Mouse (Mus musculus): ENCODE results near the gene Pde6g.

- TF ChIP-seq ZC3H11A (IDR thresholded peaks at IDR 0.05; ENCODE audit: borderline replicate concordance, low read depth, low read length) = no peak
- TF ChIP-seq HCFC1 (IDR thresholded peaks at IDR 0.05; ENCODE audit: borderline replicate concordance, insufficient read depth, low read length) = no peak
- no peak for TF ChIP-seq ZNF384 (IDR thresholded peaks at IDR 0.05; ENCODE audit: low read depth, low read length)
These were observed 13.9 kb upstream of the Pde6g start, which contains the start of gene Arl16 for GRCm38 (mm10) chr11:120467051-120467735.
